Mouse (Mus musculus) cortical plate, adult 2 months (tissue): ENCODE data around the gene Myo9b.

Experiments used
- CTCF ChIP-seq: fragments of 200-500 bp; IDR thresholded peaks from 2 replicates; pipeline ENCODE4 v1.5.1; 2011; ENCODE audit warnings: mild to moderate bottlenecking, control low read depth, low read length; ENCODE audit not compliant: insufficient read depth; ENCODE audit errors: extremely low read depth
- POLR2A ChIP-seq: fragments of 200-500 bp; IDR thresholded peaks from 2 replicates; pipeline ENCODE4 v1.6.1; 2011; ENCODE audit warnings: mild to moderate bottlenecking, low read length, control low read depth; ENCODE audit not compliant: insufficient read depth; ENCODE audit errors: extremely low read depth

DNA sequence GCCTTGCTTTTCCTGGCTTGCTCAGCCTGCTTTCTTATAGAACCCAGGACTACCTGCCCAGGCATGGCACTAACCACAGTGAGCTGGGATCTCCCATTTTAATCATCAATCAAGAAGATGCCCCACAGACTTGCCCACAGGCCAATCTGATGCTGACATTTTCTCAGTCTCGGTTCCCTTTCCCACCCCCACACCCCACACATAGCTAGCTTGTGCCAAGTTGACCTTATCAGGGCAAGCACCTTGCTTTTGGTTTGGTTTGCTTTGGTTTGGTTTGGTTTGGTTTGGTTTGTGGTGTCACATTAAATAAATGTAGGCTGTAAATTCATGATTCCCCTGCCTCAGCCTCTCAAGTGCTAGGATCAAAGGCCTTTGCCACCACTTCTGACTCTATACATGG lies 34.9 kb downstream of the Myo9b start:
- TF ChIP-seq POLR2A, result no peak
- no peak for TF ChIP-seq CTCF
